Mouse (Mus musculus) small intestine, adult 2 months (tissue): ENCODE data around the gene Dcst2.

Experiments
- CTCF ChIP-seq: fragments of 200-500 bp; IDR thresholded peaks from 2 replicates; pipeline ENCODE4 v1.5.1; 2012; ENCODE audit warnings: low read depth, mild to moderate bottlenecking, control low read depth, inconsistent platforms, low read length, moderate library complexity, mixed read lengths; ENCODE audit not compliant: insufficient replicate concordance, insufficient read length; ENCODE audit errors: extremely low read depth
- POLR2A ChIP-seq: fragments of 200-500 bp; IDR thresholded peaks from 2 replicates; pipeline ENCODE4 v1.6.1; 2012; ENCODE audit warnings: low read depth, mild to moderate bottlenecking, control low read depth, inconsistent platforms, low read length, moderate library complexity

GRCm38 (mm10) chr3:89383651-89384255, 22.0 kb downstream of the Dcst2 start:
- no peak for TF ChIP-seq POLR2A
- TF ChIP-seq CTCF, result no peak
